Mouse (Mus musculus) layer of hippocampus, adult 18-20 months (tissue): ENCODE data around the gene Cdkl3. TPM values are rescaled to one million over a fixed set of nuclear protein-coding genes. Genes with fewer than 3 reads are reported as not detected.

ENCODE experiments used
- DNase-seq, 2 experiments: peaks; one replicate each; pipeline ENCODE4 v3.0.0; 2022; ENCODE audit warnings: low spot score in 2 of 2
- total RNA-seq, 2 experiments: library from RNA; stranded (reverse); gene quantifications; 2 replicates each; pipeline ENCODE4 v1.2.3; 2021

The Cdkl3 gene
- total RNA-seq, 2 experiments from 2014 or later = 14.0 to 16.7 TPM

DNA sequence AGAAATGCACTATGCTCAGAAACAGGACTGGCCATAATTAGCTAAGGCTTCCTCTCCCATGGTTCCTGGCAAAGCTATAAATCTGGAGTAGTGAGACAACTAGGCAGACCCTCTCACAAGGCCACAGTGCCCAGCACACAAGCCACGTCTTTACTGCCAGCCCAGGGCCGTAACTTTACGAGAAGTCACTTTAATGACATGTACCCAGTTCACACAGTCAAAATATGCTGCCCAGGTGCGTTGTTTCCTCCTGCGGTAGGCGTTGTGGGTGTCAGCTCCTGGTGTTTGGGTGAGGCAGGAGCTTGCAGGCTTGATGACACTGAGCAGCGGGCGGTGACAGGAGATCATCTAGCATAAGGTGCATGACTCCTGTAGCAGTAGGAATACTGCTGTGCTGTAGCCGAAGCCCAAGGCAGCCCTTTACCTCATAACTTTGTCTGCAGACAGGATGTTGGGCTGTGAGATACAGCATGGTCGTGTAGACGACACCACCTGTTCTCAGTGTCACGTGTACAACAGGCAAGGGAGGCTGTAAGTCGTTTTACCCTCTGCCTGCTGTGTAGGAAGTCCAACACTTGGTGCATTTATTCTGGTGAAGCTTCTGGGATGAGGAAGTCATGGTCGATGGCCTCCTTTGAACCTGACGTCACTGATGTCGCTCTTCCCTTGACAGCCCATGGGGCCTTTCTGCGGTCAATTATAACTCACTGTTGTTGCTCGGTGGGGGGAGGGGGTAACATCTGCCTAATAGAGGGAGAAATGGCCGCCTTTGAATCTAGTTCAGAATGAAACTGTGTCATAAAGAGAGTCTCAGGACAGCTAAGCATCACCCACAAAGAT lies 72.0 kb downstream of the Cdkl3 start:
- DNase-seq = no peak

DNA sequence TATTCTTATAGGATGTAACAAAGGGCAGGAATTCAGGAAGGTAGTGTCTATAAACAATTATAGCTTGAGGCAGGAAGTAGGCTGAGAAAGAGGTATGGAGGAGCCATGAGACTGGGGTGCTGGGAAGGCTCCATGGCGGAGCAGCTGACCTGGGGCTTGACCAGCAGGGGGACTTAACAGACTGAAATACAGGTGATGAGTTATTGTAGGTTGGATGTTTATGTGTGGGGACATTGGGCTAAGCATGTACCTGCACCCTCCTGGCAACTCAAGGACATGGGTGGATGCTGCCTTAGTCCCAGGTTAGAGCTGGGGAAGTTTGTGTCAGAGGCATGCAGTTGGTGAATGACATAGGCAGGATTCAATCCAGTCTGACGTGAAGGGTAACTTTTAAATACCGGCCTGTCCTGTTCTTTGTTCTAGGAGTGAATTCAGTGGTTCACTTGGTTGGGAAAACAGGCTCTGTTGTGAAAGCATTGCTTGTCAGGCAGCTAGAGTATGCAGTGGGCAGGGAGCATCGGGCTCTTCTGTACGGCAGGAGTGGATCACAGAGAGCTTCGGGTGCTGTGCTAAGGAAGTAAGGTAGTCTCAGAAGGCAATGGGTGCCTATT lies 72.8 kb downstream of the Cdkl3 start:
- DNase-seq = no peak

DNA sequence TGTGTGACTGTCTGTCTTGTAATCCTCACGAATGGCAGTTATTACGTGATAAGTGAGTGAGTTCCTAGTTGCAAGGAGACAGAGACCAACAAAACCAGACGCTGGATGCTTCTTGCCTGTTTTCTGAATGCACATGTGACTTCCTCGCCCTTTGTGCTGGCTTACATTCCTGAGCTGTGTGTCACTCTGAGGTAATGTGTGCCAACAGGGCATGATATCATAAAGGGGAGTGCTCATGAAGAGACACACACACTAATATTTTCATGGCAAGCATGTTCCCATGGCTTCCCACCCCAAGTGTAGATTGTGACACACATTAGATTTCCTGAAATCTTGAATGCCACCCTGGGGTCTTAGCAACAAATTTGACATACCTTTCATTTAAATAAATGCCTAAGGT lies 73.9 kb downstream of the Cdkl3 start:
- no peak for DNase-seq

DNA sequence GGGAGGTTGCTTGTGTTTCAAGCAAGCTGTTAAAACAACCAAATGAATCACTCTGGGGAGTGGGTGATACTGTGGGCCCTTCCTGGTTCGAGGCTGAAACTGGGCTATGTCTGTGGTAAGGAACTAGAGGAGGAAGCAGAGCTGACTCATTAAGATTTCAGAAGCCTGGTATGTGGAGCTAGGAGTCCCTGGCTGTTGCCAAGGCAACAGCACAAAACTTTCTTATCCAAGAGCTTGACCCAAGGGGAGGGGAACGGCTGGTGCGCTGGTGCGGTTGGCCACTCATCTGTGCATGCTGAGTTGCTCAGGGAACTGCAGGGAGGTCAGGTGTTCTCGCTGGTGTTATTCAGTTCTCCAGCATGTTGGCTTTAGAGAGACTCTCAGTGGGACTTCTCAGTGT lies 76.0 kb downstream of the Cdkl3 start:
- no peak for DNase-seq

DNA sequence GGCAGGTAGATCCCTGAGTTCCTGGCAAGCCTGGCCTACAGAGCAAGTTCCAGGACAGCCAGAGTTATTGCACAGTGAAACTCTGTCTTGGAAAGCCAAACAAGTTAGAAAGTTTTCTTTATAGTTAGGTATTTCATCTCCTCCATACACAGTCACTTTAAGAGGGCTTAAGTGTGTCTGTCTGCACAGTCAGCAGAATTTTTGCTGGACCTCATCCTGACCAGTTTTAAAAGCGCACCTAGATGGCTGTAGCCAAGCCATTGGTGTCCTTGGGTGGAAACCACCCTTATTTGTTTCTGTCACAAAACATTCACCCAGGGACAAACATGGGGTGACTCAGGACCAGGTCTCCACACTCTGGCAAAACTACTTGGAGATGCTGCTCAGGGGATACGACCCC lies 76.6 kb downstream of the Cdkl3 start:
- DNase-seq = no peak

DNA sequence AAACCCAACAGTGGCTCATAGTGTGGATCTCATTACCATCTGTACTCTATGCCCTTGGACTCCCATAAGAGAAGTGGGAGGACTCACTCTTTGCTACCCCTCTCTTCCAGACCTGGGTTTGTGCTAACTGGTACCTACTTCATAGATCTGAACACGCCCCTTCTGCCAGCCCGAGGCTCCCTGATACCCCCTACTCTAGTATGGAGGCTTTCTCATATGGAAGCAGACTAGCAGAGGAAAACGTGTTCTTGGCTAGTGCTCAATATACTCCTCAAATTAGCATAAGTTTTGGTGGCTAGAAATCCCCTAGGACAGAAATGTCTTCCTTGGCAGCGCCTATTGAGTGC lies 81.8 kb downstream of the Cdkl3 start:
- no peak for DNase-seq

DNA sequence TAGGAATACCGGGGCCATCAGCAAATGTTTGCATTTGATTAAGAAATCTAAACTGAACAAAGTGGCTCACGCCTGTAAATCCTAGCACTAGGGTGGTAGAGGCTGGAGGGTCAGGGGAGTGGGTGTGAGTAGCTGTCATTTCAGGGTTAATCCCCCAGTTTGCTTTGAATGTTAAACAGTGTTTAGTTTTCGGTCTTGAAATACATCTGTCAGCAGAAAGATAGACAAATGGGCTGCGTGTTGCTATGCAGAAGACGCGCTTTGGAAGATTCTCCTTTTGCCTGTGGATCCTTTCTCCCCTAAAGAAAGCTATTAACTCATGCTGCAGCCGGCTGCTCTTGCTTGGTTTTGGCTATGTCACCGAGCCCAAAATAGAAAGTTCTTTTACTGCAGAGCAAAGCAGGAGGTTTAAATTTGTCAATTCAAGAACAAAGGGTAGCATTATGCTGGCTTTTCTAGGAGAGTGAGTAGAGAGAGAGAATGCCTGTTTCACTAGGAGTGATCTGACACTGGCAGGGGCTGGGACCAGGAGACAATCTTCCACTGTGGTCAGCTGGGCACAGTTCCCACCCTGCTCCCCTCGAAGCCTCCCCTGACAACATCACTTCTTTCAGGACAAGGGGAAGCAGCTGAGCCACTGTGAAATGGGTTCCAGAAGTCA lies 82.3 kb downstream of the Cdkl3 start:
- DNase-seq = peak; percentile 59 to 78

DNA sequence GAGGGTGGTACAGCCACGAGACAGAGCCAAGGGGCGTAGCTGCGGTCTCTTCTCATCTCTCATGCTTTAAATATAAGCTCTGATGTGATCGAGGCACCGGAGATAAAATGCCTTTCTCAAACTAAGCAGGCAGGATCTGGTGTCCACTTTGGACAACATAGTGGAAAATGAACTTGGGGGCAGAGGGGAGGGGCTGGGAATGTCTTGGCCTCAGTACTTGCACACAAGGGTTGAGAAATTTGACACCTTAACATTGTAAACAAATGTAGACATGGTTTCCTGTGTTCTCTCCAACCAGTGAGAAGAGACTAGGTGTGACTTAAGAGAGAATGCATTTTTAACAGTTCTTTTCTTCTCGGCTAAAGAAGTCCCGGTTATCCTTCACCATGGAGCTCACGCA lies 85.3 kb downstream of the Cdkl3 start:
- DNase-seq = no peak

DNA sequence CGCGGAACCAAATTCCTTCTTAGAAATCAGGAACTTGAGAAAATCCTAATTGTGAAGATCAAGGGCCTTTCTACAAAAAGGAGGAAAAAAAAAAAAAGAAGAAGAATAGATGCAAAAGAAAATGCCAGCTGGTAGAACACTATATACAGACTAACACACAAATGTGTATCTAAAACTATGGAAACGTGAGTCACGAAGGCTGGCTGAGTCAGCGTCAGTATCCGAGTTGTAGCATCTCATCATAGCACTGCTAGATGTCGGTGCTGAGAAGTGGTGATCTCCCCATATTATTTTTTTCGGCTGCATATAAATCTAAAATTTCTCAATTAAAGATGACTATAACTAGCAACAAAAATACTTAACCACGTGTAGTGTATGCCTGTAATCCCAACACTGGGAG lies 87.2 kb downstream of the Cdkl3 start:
- DNase-seq = no peak

DNA sequence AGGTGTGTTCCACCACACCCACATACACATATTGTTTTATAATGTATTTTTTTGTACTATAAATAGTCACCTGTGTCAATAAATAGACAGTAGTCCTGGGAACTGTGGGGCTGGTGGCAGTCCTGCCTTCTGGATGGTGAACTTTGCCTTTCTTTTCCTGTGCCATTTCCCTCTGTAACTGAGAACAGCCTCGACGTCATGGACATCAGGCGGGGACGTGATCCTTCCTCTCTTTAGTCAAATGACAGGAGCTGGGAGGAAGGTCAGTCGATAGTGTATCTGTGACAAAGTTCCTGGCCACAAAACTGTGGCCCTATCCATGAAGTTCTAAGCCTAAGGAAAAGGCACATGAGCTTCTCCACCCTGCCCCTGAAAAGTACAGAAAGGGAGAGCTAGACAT lies 90.5 kb downstream of the Cdkl3 start:
- no peak for DNase-seq

DNA sequence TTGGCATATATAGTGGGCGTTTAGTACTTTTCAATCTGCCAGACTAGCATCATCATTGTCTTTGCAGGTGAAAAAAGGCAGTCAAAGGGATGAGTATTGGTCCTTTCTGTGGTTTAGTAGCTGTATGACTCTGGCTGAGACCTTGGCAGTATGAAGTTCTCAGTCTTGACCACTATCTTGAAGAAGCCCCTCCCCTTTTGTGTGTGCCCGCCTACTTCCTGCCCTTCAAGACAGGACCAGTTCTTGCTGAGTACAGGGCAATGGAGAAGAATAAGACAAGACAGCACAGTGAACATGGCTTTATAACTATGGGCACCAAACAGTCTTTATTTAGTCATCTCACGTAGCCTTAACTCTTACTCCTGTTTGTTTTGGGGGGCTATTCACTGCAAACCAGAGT lies 93.0 kb downstream of the Cdkl3 start:
- no peak for DNase-seq

DNA sequence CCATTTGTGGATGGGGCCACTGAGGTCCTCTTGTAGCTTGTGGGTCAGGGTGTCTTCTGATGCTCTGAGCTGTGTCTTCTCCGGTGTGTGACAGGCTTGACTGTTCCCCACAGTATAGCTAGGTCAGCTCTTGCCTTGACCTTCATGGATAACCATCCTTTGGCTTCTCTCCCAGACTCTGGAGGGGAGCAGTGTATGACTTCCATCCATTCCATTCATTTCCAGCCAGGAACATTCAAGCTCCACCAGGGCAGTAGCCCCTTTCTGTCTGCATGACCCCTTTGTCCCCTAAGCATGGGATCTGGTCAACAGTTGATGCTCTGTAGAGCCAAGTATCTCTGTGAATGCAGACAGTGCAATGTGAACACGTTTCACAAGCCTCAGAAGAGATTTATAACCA lies 93.6 kb downstream of the Cdkl3 start:
- no peak for DNase-seq

DNA sequence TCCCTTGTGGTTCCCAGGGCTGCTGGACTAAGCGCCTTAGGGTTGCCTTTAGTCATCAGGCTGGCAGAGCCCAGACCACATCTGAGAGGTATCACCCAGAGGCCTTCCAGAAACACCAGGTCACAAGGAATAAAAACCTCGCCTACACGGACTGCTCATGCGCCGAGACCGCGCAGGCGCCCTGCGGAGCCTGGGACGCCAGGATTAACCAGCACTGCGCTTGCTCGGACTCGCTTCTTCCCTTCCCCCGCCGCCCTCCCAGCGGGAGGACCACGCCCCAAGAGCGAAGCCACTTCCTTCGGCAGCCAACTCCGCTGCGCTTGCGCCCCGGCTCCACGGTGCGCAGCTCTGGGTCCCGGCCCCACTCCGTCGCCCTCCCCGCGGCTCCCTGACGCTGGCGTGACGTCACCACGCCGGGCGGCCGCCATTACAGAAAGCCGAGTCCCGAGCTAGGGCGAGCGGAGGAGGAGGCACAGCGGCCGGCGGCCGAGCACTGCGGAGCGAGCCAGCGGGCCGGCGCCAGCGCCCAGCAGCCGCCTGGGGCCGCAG lies 94.5 kb downstream of the Cdkl3 start, which contains the start of gene Ppp2ca:
TSS of gene Ppp2ca (plus strand) at position 284 of the 549 bp plus-strand sequence.
- peak; percentile 99 for DNase-seq

DNA sequence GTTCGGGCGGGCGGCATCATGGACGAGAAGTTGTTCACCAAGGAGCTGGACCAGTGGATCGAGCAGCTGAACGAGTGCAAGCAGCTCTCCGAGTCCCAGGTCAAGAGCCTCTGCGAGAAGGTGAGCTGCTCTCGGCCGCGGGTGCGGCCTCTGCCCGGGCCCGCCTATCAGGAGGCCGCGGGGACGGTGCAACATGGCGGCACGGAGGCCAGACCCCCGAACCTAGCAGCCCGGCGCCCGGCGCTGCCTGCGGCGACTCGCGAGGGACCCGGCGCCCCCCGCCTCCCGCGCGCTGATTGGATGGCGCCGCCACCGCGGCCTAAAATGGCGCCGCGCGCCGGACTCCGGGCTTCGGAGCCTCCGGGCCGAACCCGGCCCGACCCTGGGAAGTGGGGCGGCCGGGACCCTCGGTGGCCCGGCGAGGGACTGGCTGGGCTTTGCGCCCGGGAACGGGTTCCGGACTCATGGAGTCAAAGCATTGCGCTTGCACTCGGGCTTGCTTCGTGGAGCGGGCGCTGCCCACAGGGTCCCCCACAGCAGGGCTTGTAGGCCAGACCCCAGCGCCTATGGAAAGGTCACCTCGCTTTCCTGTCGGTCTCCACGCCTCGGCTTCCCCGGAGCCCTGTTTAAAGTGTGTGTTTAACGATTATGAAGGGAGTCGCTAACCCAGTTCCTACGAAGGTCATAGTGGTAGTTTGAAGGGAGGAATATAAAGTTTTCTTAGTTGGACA lies 95.2 kb downstream of the Cdkl3 start:
- DNase-seq = peak; percentile 27 to 72

DNA sequence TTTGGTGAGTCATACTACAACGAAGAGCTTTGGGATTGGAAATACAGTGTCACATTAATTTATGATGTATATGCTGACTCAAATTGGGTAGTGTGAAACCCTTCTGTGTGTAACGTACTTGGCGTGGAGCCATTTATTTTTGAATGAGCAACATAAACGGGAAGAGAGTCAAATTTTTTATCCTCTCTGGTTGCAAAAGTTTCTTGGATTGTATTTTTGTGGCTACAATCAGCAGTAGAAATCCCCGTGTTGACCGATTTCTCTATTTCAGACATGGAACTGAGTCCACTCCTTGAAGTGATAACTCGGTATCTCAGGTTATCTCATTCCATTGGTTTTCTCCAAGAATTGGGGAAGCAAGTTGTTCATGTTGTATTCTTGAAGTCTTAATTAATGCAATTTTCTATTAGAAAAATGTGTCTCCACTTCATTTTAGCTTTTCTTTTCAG lies 95.8 kb downstream of the Cdkl3 start:
- DNase-seq = no peak

DNA sequence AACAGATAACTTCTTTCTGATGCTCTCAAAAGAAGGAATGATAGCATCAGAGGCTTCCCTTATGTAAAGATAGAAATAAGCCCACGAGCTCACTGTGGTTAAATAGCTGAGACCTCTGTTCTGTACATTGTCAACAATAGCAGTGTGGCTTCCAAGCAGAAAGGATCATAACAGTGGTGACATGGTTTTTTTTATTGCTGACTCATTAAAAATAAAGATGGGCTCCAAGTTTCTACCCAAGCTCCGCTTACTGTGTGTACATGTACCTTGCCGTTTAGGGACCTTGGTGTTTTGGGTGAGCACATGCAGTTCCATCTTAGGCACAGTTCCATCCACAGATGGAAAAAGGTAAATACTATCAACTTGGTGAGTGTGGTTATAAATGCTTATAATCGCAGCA lies 99.0 kb downstream of the Cdkl3 start:
- no peak for DNase-seq

DNA sequence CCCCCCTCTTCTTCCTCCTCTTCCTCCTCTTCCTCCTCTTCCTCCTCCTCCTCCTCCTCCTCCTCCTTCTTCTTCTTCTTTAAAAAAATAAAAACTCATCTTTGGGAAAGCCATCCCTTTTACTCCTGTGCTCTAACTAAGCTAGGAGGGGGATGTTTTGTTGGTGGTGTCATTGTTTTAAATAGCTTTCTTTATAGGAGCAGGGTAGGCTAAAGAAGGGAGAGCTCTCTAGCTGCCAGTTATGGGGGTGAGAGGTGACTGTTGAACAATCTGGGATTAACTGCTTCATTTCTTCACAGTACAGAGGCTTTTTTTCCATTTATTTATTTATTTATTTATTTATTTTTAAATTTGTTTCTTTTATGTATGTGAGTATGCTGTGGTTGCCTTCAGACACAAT lies 101.5 kb downstream of the Cdkl3 start:
- DNase-seq = no peak

DNA sequence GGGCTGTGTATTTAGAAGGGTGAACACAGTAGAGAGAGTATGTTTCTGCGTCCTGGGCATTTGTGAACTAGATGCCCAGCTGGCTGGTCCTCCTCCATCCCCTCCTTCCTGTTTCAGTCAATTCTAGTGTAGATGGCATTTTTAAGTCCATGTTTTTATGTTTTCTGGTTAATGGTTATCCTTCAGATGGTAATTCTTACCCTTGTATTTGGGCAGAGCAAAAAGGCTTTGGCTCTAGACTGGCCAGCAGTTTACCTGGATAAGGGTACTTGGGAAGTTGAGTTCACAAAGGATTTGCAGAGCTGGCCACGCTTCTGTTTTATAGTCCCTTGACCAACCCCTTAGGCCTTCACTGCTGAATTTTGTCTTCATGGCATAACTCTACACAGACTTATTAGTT lies 102.0 kb downstream of the Cdkl3 start:
- DNase-seq = no peak

DNA sequence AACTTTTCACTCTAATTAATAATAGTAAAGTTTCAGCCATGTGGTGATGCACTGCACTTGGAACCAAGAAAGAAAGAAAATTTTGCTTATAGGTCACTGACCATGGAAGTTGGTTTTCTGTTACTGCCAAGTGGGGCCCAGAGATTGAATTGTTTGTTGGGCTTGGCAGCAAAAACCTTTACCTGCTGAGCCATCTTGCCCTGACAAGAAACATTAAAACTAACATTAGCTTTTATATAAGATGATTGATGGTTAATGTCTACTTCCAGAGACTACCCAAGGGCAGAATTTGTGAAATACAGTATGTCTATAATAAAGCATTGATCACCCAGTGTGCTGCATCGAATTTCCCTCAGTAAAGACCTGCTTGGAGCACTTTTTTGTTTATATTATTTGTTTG lies 102.4 kb downstream of the Cdkl3 start:
- no peak for DNase-seq

DNA sequence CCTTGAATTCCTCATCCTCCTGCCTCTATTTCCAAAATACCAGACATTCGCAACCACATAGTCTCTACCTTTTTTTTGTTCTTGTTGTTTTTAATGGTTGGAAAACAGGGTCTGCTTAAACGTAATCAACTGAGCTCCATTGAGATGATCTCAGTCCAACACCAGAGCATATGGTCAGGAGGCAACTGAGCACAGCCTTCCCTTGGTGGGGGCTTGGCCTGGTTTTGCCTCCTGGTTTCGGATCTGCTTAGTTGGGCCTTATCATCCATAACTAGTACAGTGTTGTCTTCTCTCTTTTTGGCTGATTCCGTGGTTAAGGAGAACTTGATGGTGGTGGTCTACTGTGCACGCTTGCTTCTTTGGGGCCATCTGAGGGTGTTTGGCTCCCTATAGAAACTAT lies 104.8 kb downstream of the Cdkl3 start:
- DNase-seq = no peak

DNA sequence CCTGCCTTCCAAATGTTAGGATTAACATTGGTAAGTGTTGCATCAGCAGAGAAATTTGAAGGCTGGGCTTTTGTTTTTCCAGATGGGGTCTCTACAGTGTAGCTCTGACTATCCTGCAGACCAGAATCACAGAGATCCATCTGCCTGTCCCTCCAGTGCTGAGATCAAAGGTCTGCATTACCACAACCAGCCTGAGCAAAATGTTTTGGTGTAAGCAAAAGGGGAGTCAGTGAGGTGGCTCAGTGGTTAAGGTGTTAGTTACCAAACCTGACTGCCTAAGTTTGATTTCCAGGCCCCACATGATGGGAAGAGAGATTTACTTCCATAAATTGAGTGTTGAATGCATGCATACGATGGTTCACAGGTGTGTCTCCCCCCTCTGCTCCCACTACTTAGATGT lies 105.4 kb downstream of the Cdkl3 start:
- DNase-seq = no peak
